14 mouse cellular contexts compared by ENCODE assay signal in the genomic region with DNA sequence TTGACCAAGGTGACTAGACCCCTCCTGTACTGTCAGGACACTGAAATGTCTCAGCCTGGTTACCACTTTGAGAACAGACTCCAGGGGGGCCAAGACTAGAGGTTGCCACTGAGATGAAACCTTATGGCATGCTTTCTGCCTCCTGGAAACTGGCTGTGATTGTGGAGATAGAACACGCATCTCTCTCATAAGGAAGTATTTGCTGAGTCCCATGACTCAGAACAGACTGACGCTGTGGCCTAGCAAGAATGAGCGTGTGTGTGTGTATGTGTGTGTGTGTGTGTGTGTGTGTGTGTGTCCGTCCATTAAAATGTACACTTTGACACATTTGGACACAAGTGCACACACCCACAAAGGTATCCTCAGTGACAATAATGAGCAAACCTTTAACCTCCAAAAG.
"Had no signal": no experiment of that assay in that cellular context is flagged by ENCODE, and none has a peak within 500 bp of the region (broad histone marks: within the 10 kb centered on the region; RNA-seq: fewer than 3 reads in every experiment).

No protein-coding gene starts in this region.

- H3K27ac ChIP-seq: limb, embryonic 13.5 days; liver, embryonic 15.5 days; midbrain, embryonic 10.5 days; neural tube, embryonic 12.5 days had no signal

- H3K4me2 ChIP-seq: limb, embryonic 13.5 days; liver, embryonic 15.5 days; neural tube, embryonic 12.5 days had no signal

- DNase-seq: left cerebral cortex, postnatal 4 days; lung, adult 2 months; lung, postnatal 4 days; midbrain, embryonic 14.5 days; thymus, adult 18-20 months; thymus, postnatal 14 days had no signal

- H3K4me1 ChIP-seq: liver, embryonic 15.5 days; neural tube, embryonic 12.5 days had no signal

- H3K4me3 ChIP-seq: limb, embryonic 13.5 days; liver, embryonic 15.5 days; midbrain, embryonic 10.5 days; neural tube, embryonic 12.5 days had no signal

- H3K9me3 ChIP-seq: limb, embryonic 13.5 days; liver, embryonic 15.5 days; midbrain, embryonic 10.5 days; neural tube, embryonic 12.5 days had no signal

- H3K36me3 ChIP-seq: limb, embryonic 13.5 days; liver, embryonic 15.5 days; midbrain, embryonic 10.5 days; neural tube, embryonic 12.5 days had no signal

- H3K27me3 ChIP-seq: liver, embryonic 15.5 days; neural tube, embryonic 12.5 days had no signal

- H3K9ac ChIP-seq: limb, embryonic 13.5 days; liver, embryonic 15.5 days; neural tube, embryonic 12.5 days had no signal

- ATAC-seq: hindbrain, embryonic 16.5 days; inflammation-experienced regulatory T-cells, adult 6 months; intestine, postnatal 0 days; lung, postnatal 0 days had no signal
